Mouse (Mus musculus): ENCODE measurements at regions not wholly inside any gene's neighbourhood (a gene's known extent, or its start where the extent isn't known, plus 50 kb on each side); places are given as distances from the start of the nearest gene placed in this dataset.
A peak's percentile ranks its signal among the peaks of the same experiment; 100 is the strongest.

GRCm38 (mm10) chr1:73116526-73116925, 100.8 kb upstream of the Tnp1 start:
- no peak overlapping the region for H3K9ac ChIP-seq (ENCODE audit: low read length)
- H3K4me1 ChIP-seq (ENCODE audit: control insufficient read depth, insufficient read depth, low read length): no peaks in the 10 kb centered on the region
- H3K36me3 ChIP-seq (ENCODE audit: control insufficient read depth, insufficient read depth, low read length): no peaks in the 10 kb centered on the region
- no peak overlapping the region for H3K4me3 ChIP-seq (ENCODE audit: low read depth, low read length)
- H3K27me3 ChIP-seq (replicated peaks; ENCODE audit: control insufficient read depth, insufficient read depth, low read length): no peaks in the 10 kb centered on the region
- WGBS: 36% methylated on average over 2 of the region's 2 CpGs
- DNase-seq (ENCODE audit: low spot score): no peak
- no peak overlapping the region for H3K27ac ChIP-seq (ENCODE audit: low read depth, low read length)
- H3K4me2 ChIP-seq (ENCODE audit: low read length): no peak overlapping the region
- ATAC-seq: no peak
- no peaks in the 10 kb centered on the region for H3K9me3 ChIP-seq (replicated peaks; ENCODE audit: control insufficient read depth, low read length)

GRCm38 (mm10) chr1:73115854-73116253, 100.1 kb upstream of the Tnp1 start:
- no peaks in the 10 kb centered on the region for H3K4me1 ChIP-seq (ENCODE audit: control insufficient read depth, insufficient read depth, low read length)
- no peaks in the 10 kb centered on the region for H3K36me3 ChIP-seq (ENCODE audit: control insufficient read depth, insufficient read depth, low read length)
- ATAC-seq: no peak
- no peak overlapping the region for H3K9ac ChIP-seq (ENCODE audit: low read length)
- WGBS: 91% methylated on average over 5 of the region's 5 CpGs
- H3K4me3 ChIP-seq (ENCODE audit: low read depth, low read length): no peak overlapping the region
- no peak for DNase-seq (ENCODE audit: low spot score)
- H3K9me3 ChIP-seq (replicated peaks; ENCODE audit: control insufficient read depth, low read length): no peaks in the 10 kb centered on the region
- H3K27me3 ChIP-seq (replicated peaks; ENCODE audit: control insufficient read depth, insufficient read depth, low read length): no peaks in the 10 kb centered on the region
- H3K27ac ChIP-seq (ENCODE audit: low read depth, low read length): no peak overlapping the region
- no peak overlapping the region for H3K4me2 ChIP-seq (ENCODE audit: low read length)

GRCm38 (mm10) chr1:73113137-73113536, 97.4 kb upstream of the Tnp1 start:
- Histone ChIP-seq H3K4me2 (ENCODE audit: low read length) (no peak overlapping the region), H3K4me1 (ENCODE audit: control insufficient read depth, insufficient read depth, low read length) (no peaks in the 10 kb centered on the region), H3K36me3 (ENCODE audit: control insufficient read depth, insufficient read depth, low read length) (no peaks in the 10 kb centered on the region), H3K27me3 (replicated peaks; ENCODE audit: control insufficient read depth, insufficient read depth, low read length) (no peaks in the 10 kb centered on the region), H3K4me3 (ENCODE audit: low read depth, low read length) (no peak overlapping the region), H3K9ac (ENCODE audit: low read length) (no peak overlapping the region), H3K9me3 (replicated peaks; ENCODE audit: control insufficient read depth, low read length) (no peaks in the 10 kb centered on the region), H3K27ac (ENCODE audit: low read depth, low read length) (no peak overlapping the region)
- ATAC-seq (no peak), DNase-seq (ENCODE audit: low spot score) (no peak)
- 96% methylated on average over 6 of the region's 6 CpGs for WGBS

GRCm38 (mm10) chr1:73112711-73113110, 97.0 kb upstream of the Tnp1 start:
- H3K9ac ChIP-seq (ENCODE audit: low read length): no peak overlapping the region
- H3K4me3 ChIP-seq (ENCODE audit: low read depth, low read length): no peak overlapping the region
- no peak for DNase-seq (ENCODE audit: low spot score)
- no peaks in the 10 kb centered on the region for H3K9me3 ChIP-seq (replicated peaks; ENCODE audit: control insufficient read depth, low read length)
- ATAC-seq: no peak
- 88% methylated on average over 3 of the region's 3 CpGs for WGBS
- no peaks in the 10 kb centered on the region for H3K36me3 ChIP-seq (ENCODE audit: control insufficient read depth, insufficient read depth, low read length)
- H3K27me3 ChIP-seq (replicated peaks; ENCODE audit: control insufficient read depth, insufficient read depth, low read length): no peaks in the 10 kb centered on the region
- no peak overlapping the region for H3K4me2 ChIP-seq (ENCODE audit: low read length)
- no peak overlapping the region for H3K27ac ChIP-seq (ENCODE audit: low read depth, low read length)
- no peaks in the 10 kb centered on the region for H3K4me1 ChIP-seq (ENCODE audit: control insufficient read depth, insufficient read depth, low read length)

- Histone ChIP-seq H3K4me2 (ENCODE audit: low read length) (no peak overlapping the region), H3K27me3 (replicated peaks; ENCODE audit: control insufficient read depth, insufficient read depth, low read length) (no peaks in the 10 kb centered on the region), H3K4me3 (ENCODE audit: low read depth, low read length) (no peak overlapping the region), H3K4me1 (ENCODE audit: control insufficient read depth, insufficient read depth, low read length) (no peaks in the 10 kb centered on the region), H3K27ac (ENCODE audit: low read depth, low read length) (no peak overlapping the region), H3K36me3 (ENCODE audit: control insufficient read depth, insufficient read depth, low read length) (no peaks in the 10 kb centered on the region), H3K9ac (ENCODE audit: low read length) (no peak overlapping the region), H3K9me3 (replicated peaks; ENCODE audit: control insufficient read depth, low read length) (no peaks in the 10 kb centered on the region)
- no peak for ATAC-seq
- 93% methylated on average over 5 of the region's 5 CpGs for WGBS
- no peak for DNase-seq (ENCODE audit: low spot score)
These were observed 96.2 kb upstream of the Tnp1 start for GRCm38 (mm10) chr1:73111911-73112310.

GRCm38 (mm10) chr1:73105856-73106463, 90.3 kb upstream of the Tnp1 start:
- 89% methylated on average over 4 of the region's 4 CpGs for WGBS
- DNase-seq (ENCODE audit: low spot score) (no peak), ATAC-seq (no peak)
- Histone ChIP-seq H3K4me1 (ENCODE audit: control insufficient read depth, insufficient read depth, low read length) (no peaks in the 10 kb centered on the region), H3K9ac (ENCODE audit: low read length) (no peak overlapping the region), H3K36me3 (ENCODE audit: control insufficient read depth, insufficient read depth, low read length) (no peaks in the 10 kb centered on the region), H3K4me3 (ENCODE audit: low read depth, low read length) (no peak overlapping the region), H3K27ac (ENCODE audit: low read depth, low read length) (no peak overlapping the region), H3K4me2 (ENCODE audit: low read length) (no peak overlapping the region), H3K27me3 (replicated peaks; ENCODE audit: control insufficient read depth, insufficient read depth, low read length) (no peaks in the 10 kb centered on the region), H3K9me3 (replicated peaks; ENCODE audit: control insufficient read depth, low read length) (no peaks in the 10 kb centered on the region)

- H3K4me1 ChIP-seq (ENCODE audit: control insufficient read depth, insufficient read depth, low read length): no peaks in the 10 kb centered on the region
- WGBS: 85% methylated on average over 6 of the region's 6 CpGs
- H3K9ac ChIP-seq (ENCODE audit: low read length): no peak overlapping the region
- DNase-seq (ENCODE audit: low spot score) (no peak), ATAC-seq (no peak)
- H3K27me3 ChIP-seq (replicated peaks; ENCODE audit: control insufficient read depth, insufficient read depth, low read length): no peaks in the 10 kb centered on the region
- no peaks in the 10 kb centered on the region; the same call in 1 of the 2 replicates for H3K9me3 ChIP-seq (replicated peaks; ENCODE audit: control insufficient read depth, low read length)
- no peak overlapping the region for H3K4me2 ChIP-seq (ENCODE audit: low read length)
- no peaks in the 10 kb centered on the region for H3K36me3 ChIP-seq (ENCODE audit: control insufficient read depth, insufficient read depth, low read length)
- no peak overlapping the region for H3K4me3 ChIP-seq (ENCODE audit: low read depth, low read length)
- no peak overlapping the region for H3K27ac ChIP-seq (ENCODE audit: low read depth, low read length)
These were observed 82.1 kb upstream of the Tnp1 start for GRCm38 (mm10) chr1:73097645-73098440.

- H3K4me1 ChIP-seq (ENCODE audit: control insufficient read depth, insufficient read depth, low read length): no peaks in the 10 kb centered on the region
- H3K4me3 ChIP-seq (ENCODE audit: low read depth, low read length): no peak overlapping the region
- no peak overlapping the region for H3K4me2 ChIP-seq (ENCODE audit: low read length)
- DNase-seq (ENCODE audit: low spot score) (no peak), ATAC-seq (peak; percentile 20; the same call in 1 of the 2 replicates)
- no peak overlapping the region for H3K9ac ChIP-seq (ENCODE audit: low read length)
- no peaks in the 10 kb centered on the region for H3K36me3 ChIP-seq (ENCODE audit: control insufficient read depth, insufficient read depth, low read length)
- no peaks in the 10 kb centered on the region for H3K9me3 ChIP-seq (replicated peaks; ENCODE audit: control insufficient read depth, low read length)
- no peak overlapping the region; the same call in 1 of the 2 replicates for H3K27ac ChIP-seq (ENCODE audit: low read depth, low read length)
- WGBS: 19% methylated on average over 3 of the region's 3 CpGs
- H3K27me3 ChIP-seq (replicated peaks; ENCODE audit: control insufficient read depth, insufficient read depth, low read length): no peaks in the 10 kb centered on the region
These were observed 73.9 kb upstream of the Tnp1 start for GRCm38 (mm10) chr1:73089636-73090035.

GRCm38 (mm10) chr1:73088494-73088893, 72.8 kb upstream of the Tnp1 start:
- no peak overlapping the region for H3K27ac ChIP-seq (ENCODE audit: low read depth, low read length)
- H3K4me2 ChIP-seq (ENCODE audit: low read length): no peak overlapping the region
- no peak overlapping the region for H3K9ac ChIP-seq (ENCODE audit: low read length)
- no peaks in the 10 kb centered on the region for H3K4me1 ChIP-seq (ENCODE audit: control insufficient read depth, insufficient read depth, low read length)
- ATAC-seq: no peak
- no peaks in the 10 kb centered on the region for H3K9me3 ChIP-seq (replicated peaks; ENCODE audit: control insufficient read depth, low read length)
- WGBS: 18% methylated on average over 2 of the region's 2 CpGs
- DNase-seq (ENCODE audit: low spot score): no peak
- H3K4me3 ChIP-seq (ENCODE audit: low read depth, low read length): no peak overlapping the region
- H3K27me3 ChIP-seq (replicated peaks; ENCODE audit: control insufficient read depth, insufficient read depth, low read length): no peaks in the 10 kb centered on the region
- no peaks in the 10 kb centered on the region for H3K36me3 ChIP-seq (ENCODE audit: control insufficient read depth, insufficient read depth, low read length)

Measured in forebrain, embryonic 14.5 days (tissue).